Mouse (Mus musculus): ENCODE measurements around the gene Ncbp3. TPM values are rescaled to one million over a fixed set of nuclear protein-coding genes. Genes with fewer than 3 reads are reported as not detected.

The Ncbp3 gene
- polyA plus RNA-seq, 1 experiment from 2014 or later = 13.5 TPM

- no peaks in the 10 kb centered on the region for H3K36me3 ChIP-seq
- peaks cover 42% of the 10 kb centered on the region for H3K27me3 ChIP-seq
- H3K4me2 ChIP-seq (replicated peaks) = peak within 1 kb of the TSS; percentile 88
- H3K4me3 ChIP-seq = peak within 1 kb of the TSS; percentile 53
- 0 out of 2 replicates have a peak within 1 kb of the TSS, but pooled peaks have one; percentile 35 for H3K27ac ChIP-seq
- H3K4me1 ChIP-seq = peaks cover 16% of the 10 kb centered on the region
- peak within 1 kb of the TSS; percentile 65 for H3K9ac ChIP-seq
- H3K9me3 ChIP-seq (replicated peaks) = no peaks in the 10 kb centered on the region
- under 1% methylated on average over 55 of the region's 57 CpGs for WGBS
- peak; percentile 94 for ATAC-seq (ENCODE audit: low FRiP score)
These were observed 29.0 kb upstream of the Ncbp3 start, which contains the start of gene Camkk1 for GRCm38 (mm10) chr11:73018471-73019146. TSS of gene Camkk1 (plus strand) at chr11:73019008.

DNA sequence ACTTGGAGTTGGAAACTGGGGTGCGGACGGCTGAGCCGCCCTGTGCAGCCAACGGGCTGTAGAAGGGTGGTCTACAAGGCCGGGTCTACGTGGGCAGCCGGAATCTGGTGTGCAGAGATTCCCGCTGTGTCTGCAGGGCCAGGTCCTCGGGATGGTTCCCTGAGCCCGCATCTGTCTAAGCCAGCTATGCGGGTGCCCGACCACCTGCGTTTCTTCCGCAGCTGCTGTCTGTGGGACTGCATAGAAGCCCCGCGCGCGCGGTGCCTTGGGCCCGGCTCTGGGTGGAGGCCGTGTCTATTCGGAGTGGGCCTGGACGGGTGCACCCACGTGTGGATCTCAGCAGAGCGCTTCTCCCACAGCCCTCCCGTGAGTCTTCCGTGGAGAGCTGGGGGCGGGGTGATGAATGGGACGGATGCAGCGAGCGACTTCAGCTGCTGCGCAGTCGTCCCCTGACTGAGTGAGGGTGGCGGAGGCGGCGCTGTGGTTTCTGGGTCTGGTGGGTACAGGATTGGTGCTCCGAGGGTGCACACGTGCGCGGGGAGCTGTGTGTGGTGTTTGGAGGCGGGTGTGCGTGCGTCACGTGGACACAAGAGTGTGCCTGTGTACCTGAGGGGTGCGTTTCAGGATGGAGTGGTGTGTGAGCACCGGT, 28.3 kb upstream of the Ncbp3 start:
- Histone ChIP-seq H3K4me1 (peaks cover 23% of the 10 kb centered on the region), H3K9ac (peak overlapping the region; percentile 65), H3K36me3 (no peaks in the 10 kb centered on the region), H3K4me2 (replicated peaks) (peak overlapping the region; percentile 88), H3K4me3 (peak overlapping the region; percentile 53), H3K27me3 (peaks cover 42% of the 10 kb centered on the region), H3K27ac (0 out of 2 replicates have a peak overlapping the region, but pooled peaks have one; percentile 35), H3K9me3 (replicated peaks) (no peaks in the 10 kb centered on the region)
- whole genome bisulfite sequencing = under 1% methylated on average over 46 of the region's 46 CpGs
- ATAC-seq (ENCODE audit: low FRiP score) = peak; percentile 75

GRCm38 (mm10) chr11:73020953-73021800, 26.4 kb upstream of the Ncbp3 start:
- Histone ChIP-seq H3K9ac (no peak overlapping the region), H3K4me3 (no peak overlapping the region), H3K36me3 (no peaks in the 10 kb centered on the region), H3K4me1 (peaks cover 26% of the 10 kb centered on the region), H3K9me3 (replicated peaks) (no peaks in the 10 kb centered on the region), H3K4me2 (replicated peaks) (no peak overlapping the region), H3K27ac (no peak overlapping the region), H3K27me3 (peaks cover 42% of the 10 kb centered on the region)
- 58% methylated on average over 7 of the region's 7 CpGs for WGBS
- no peak for ATAC-seq (ENCODE audit: low FRiP score)

- no peaks in the 10 kb centered on the region for H3K9me3 ChIP-seq (replicated peaks)
- no peak overlapping the region for H3K4me3 ChIP-seq
- peak overlapping the region; percentile 19; the same call in 1 of the 2 replicates for H3K27ac ChIP-seq
- H3K27me3 ChIP-seq = peaks cover 34% of the 10 kb centered on the region
- WGBS = 49% methylated on average over 9 of the region's 9 CpGs
- no peak for ATAC-seq (ENCODE audit: low FRiP score)
- 0 out of 2 replicates have a peak, but pooled peaks cover 1% of the 10 kb centered on the region for H3K36me3 ChIP-seq
- 0 out of 2 replicates have a peak overlapping the region, but pooled peaks have one; percentile 15 for H3K9ac ChIP-seq
- H3K4me1 ChIP-seq = peaks cover 25% of the 10 kb centered on the region
- no peak overlapping the region for H3K4me2 ChIP-seq (replicated peaks)
These were observed 24.5 kb upstream of the Ncbp3 start for GRCm38 (mm10) chr11:73023099-73023498.

DNA sequence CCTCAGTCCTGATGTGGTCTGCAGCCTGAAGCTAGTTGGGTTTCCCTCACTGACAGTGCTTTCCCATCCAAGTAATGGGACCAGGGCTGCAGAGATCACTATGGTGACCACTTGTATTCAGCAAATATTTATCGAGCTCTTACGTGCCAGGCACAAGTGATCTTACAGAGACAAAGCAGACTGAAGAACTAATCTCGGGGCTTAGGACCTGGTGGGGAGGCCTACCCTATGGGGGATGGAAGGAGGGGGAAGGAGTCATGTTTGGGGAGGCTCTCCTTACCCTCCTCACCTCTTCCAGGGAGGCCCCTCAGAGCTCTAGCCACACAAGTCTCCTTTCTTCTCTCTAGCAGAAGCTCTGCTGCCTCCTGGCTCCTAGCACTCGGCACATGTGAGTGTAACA, 23.8 kb upstream of the Ncbp3 start:
- Histone ChIP-seq H3K27ac (no peak overlapping the region), H3K9ac (no peak overlapping the region), H3K4me2 (replicated peaks) (no peak overlapping the region), H3K36me3 (0 out of 2 replicates have a peak, but pooled peaks cover 5% of the 10 kb centered on the region), H3K27me3 (peaks cover 32% of the 10 kb centered on the region), H3K4me3 (no peak overlapping the region), H3K4me1 (peaks cover 20% of the 10 kb centered on the region), H3K9me3 (replicated peaks) (no peaks in the 10 kb centered on the region)
- no peak for ATAC-seq (ENCODE audit: low FRiP score)
- 42% methylated on average over 4 of the region's 4 CpGs for WGBS

DNA sequence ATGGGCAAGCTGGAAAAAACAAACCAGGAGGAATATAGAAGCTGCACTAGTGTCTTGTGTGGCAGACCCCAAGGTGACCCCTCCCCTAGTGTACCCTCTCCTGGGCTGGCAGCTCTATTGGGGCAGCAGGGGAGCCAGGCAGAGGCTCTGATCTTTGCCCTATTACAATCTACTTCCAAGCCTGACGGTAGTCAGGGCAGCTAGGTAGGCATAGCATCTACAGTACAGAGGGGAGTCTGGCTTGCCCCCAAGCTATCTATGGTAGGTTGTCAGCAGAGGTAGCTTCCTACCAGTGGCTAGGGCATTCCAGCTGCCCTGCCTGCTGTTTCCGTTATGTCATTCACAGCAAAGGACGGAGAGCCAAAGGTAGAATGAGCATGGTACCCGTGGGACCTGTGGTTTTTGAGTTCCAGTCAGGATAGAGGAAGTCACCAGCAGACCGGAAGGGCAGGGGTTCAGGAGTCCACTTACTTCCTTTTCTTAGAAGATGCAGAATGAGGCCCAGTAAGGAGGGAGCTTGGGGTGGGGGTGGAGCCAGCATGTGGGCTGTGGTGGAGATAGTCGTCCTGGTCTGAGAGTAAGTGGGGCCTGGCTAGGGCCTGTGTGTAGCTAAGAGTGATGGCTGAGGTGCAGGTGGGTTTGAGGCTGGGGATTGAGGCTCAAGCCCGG, 23.2 kb upstream of the Ncbp3 start:
- Histone ChIP-seq H3K4me2 (replicated peaks) (no peak overlapping the region), H3K27ac (no peak overlapping the region), H3K36me3 (peaks cover 8% of the 10 kb centered on the region; the same call in 1 of the 2 replicates), H3K4me3 (no peak overlapping the region), H3K9ac (no peak overlapping the region), H3K9me3 (replicated peaks) (no peaks in the 10 kb centered on the region), H3K4me1 (peaks cover 20% of the 10 kb centered on the region), H3K27me3 (peaks cover 29% of the 10 kb centered on the region)
- WGBS = 65% methylated on average over 7 of the region's 7 CpGs
- ATAC-seq (ENCODE audit: low FRiP score) = no peak

- Histone ChIP-seq H3K27me3 (peaks cover 4% of the 10 kb centered on the region), H3K4me3 (no peak overlapping the region), H3K9me3 (replicated peaks) (no peaks in the 10 kb centered on the region), H3K4me2 (replicated peaks) (no peak overlapping the region), H3K27ac (no peak overlapping the region), H3K9ac (no peak overlapping the region), H3K36me3 (peaks cover 8% of the 10 kb centered on the region; the same call in 1 of the 2 replicates), H3K4me1 (peaks cover 17% of the 10 kb centered on the region)
- 52% methylated on average over 8 of the region's 8 CpGs for WGBS
- ATAC-seq (ENCODE audit: low FRiP score) = no peak
These were observed 20.6 kb upstream of the Ncbp3 start for GRCm38 (mm10) chr11:73026961-73027360.

GRCm38 (mm10) chr11:73030821-73031498, 16.6 kb upstream of the Ncbp3 start:
- Histone ChIP-seq H3K9me3 (replicated peaks) (no peaks in the 10 kb centered on the region), H3K4me1 (peaks cover 7% of the 10 kb centered on the region), H3K27me3 (no peaks in the 10 kb centered on the region), H3K9ac (peak overlapping the region; percentile 36; the same call in 1 of the 2 replicates), H3K4me3 (peak overlapping the region; percentile 25), H3K4me2 (replicated peaks) (peak overlapping the region; percentile 66), H3K27ac (peak overlapping the region; percentile 76), H3K36me3 (peaks cover 8% of the 10 kb centered on the region; the same call in 1 of the 2 replicates)
- WGBS = 23% methylated on average over 20 of the region's 20 CpGs
- peak; percentile 86 for ATAC-seq (ENCODE audit: low FRiP score)

- H3K4me3 ChIP-seq = no peak overlapping the region
- no peaks in the 10 kb centered on the region for H3K9me3 ChIP-seq (replicated peaks)
- WGBS = 51% methylated on average over 5 of the region's 5 CpGs
- H3K27me3 ChIP-seq = no peaks in the 10 kb centered on the region
- H3K36me3 ChIP-seq = peaks cover 8% of the 10 kb centered on the region; the same call in 1 of the 2 replicates
- H3K27ac ChIP-seq = peak overlapping the region; percentile 76; the same call in 1 of the 2 replicates
- peak overlapping the region; percentile 66 for H3K4me2 ChIP-seq (replicated peaks)
- ATAC-seq (ENCODE audit: low FRiP score) = peak; percentile 2; the same call in 1 of the 2 replicates
- H3K9ac ChIP-seq = peak overlapping the region; percentile 36; the same call in 1 of the 2 replicates
- H3K4me1 ChIP-seq = peaks cover 8% of the 10 kb centered on the region
These were observed 16.0 kb upstream of the Ncbp3 start for GRCm38 (mm10) chr11:73031536-73031935.

- 85% methylated on average over 7 of the region's 7 CpGs for WGBS
- H3K27me3 ChIP-seq = no peaks in the 10 kb centered on the region
- no peak overlapping the region for H3K4me3 ChIP-seq
- H3K9me3 ChIP-seq (replicated peaks) = no peaks in the 10 kb centered on the region
- H3K4me1 ChIP-seq = peaks cover 12% of the 10 kb centered on the region
- no peak for ATAC-seq (ENCODE audit: low FRiP score)
- no peak overlapping the region for H3K9ac ChIP-seq
- H3K4me2 ChIP-seq (replicated peaks) = no peak overlapping the region
- no peak overlapping the region for H3K27ac ChIP-seq
- H3K36me3 ChIP-seq = peaks cover 10% of the 10 kb centered on the region; the same call in 1 of the 2 replicates
These were observed 11.5 kb upstream of the Ncbp3 start for GRCm38 (mm10) chr11:73036077-73036476.

DNA sequence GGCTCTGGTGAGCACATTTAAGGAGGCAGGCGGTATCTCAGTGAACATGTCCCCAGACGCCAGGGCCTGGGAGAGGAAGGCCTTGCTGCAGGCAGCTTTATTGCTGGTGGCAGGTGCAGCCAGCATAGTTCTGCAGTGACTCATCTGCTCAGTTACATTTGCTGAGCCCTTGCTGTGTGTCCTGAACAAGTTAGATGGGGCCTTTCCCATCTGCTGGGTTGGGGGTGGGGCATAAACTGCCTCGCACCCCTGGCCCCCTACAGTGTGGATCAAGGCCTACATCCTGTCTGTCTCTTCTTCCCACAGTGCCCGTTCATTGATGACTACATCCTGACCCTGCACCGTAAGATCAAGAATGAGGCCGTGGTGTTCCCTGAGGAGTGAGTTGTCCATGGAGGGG, 10.7 kb upstream of the Ncbp3 start:
- Histone ChIP-seq H3K27ac (no peak overlapping the region), H3K4me3 (no peak overlapping the region), H3K9me3 (replicated peaks) (no peaks in the 10 kb centered on the region), H3K4me2 (replicated peaks) (no peak overlapping the region), H3K9ac (no peak overlapping the region), H3K36me3 (peaks cover 10% of the 10 kb centered on the region; the same call in 1 of the 2 replicates), H3K27me3 (no peaks in the 10 kb centered on the region), H3K4me1 (0 out of 2 replicates have a peak, but pooled peaks cover 6% of the 10 kb centered on the region)
- ATAC-seq (ENCODE audit: low FRiP score) = no peak
- 61% methylated on average over 6 of the region's 6 CpGs for WGBS

All from hindbrain, embryonic 12.5 days (tissue).